Mouse (Mus musculus) kidney, adult 2 months (tissue): ENCODE results near the gene Sox4.

Source experiments
- CTCF ChIP-seq: fragments of 200-500 bp; conservative IDR thresholded peaks from 2 replicates; pipeline ENCODE4 v1.5.1; 2011; ENCODE audit warnings: low read depth, mild to moderate bottlenecking, control low read depth, low read length, moderate library complexity, mixed read lengths; ENCODE audit not compliant: insufficient read depth, insufficient read length
- POLR2A ChIP-seq: fragments of 200-500 bp; IDR thresholded peaks from one replicate; pipeline ENCODE4 v1.6.1; 2011; ENCODE audit warnings: low read depth, low read length, control low read depth

GRCm38 (mm10) chr13:28958211-28959067 is 4.9 kb upstream of the Sox4 start:
- TF ChIP-seq POLR2A (peak; percentile 8), CTCF (no peak)
